Mouse (Mus musculus) neutrophil, adult 59 days (primary cell): ENCODE results near the gene Suv39h1. TPM values are rescaled to one million over a fixed set of nuclear protein-coding genes. Genes with fewer than 3 reads are reported as not detected.

Source experiments
- total RNA-seq, 2 experiments: library from RNA; stranded (reverse); gene quantifications; 1 replicate in 1 of 2; 2 replicates in 1 of 2; pipeline ENCODE4 v1.2.4; 2023

Gene Suv39h1
- total RNA-seq = 10 to 100 TPM; 30.6 to 35.0 TPM

GRCm38 (mm10) chrX:8074430-8075014 is at the start of gene Suv39h1:
Gene Suv39h1, minus strand, starts transcription at chrX:8074760.

GRCm38 (mm10) chrX:8090346-8090953 is 15.9 kb upstream of the Suv39h1 start, which contains the start of gene Was:
Gene Was, minus strand, starts transcription at chrX:8090498.

GRCm38 (mm10) chrX:8018286-8018685 is 56.3 kb downstream of the Suv39h1 start, which contains the start of gene Glod5:
Gene Glod5, minus strand, starts transcription at chrX:8018492.

Other genes with a start within 250 kb of the Suv39h1 start
- 100 to 1,000 TPM; 115 to 130 TPM for gene Otud5, start 233.4 kb downstream of the Suv39h1 start, total RNA-seq
- 1 to 10 TPM; 4.4 to 5.6 TPM for gene Pim2, start 196.5 kb downstream of the Suv39h1 start, total RNA-seq
- 10 to 100 TPM; 15.6 to 23.7 TPM for gene Slc35a2, start 190.7 kb downstream of the Suv39h1 start, total RNA-seq
- gene Pqbp1, start 175.5 kb downstream of the Suv39h1 start, total RNA-seq = 10 to 100 TPM; 37.7 to 43.9 TPM
- gene Timm17b, start 175.4 kb downstream of the Suv39h1 start, total RNA-seq = 10 to 100 TPM; 48.6 to 57.2 TPM
- not detected for gene Gm10491, start 166.9 kb downstream of the Suv39h1 start, total RNA-seq
- not detected for gene Gm10490, start 165.2 kb downstream of the Suv39h1 start, total RNA-seq
- gene Pcsk1n, start 154.9 kb downstream of the Suv39h1 start, total RNA-seq = not detected
- gene Eras, start 146.2 kb downstream of the Suv39h1 start, total RNA-seq = not detected
- gene Hdac6, start 126.9 kb downstream of the Suv39h1 start, total RNA-seq = 10 to 100 TPM in 1 of 2 experiments, 1 to 10 TPM in 1; 8.4 to 10.1 TPM
- 10 to 100 TPM in 1 of 2 experiments, 1 to 10 TPM in 1; 4.3 to 12.0 TPM for gene Gata1, start 96.7 kb downstream of the Suv39h1 start, total RNA-seq
- not detected for gene Glod5, start 56.3 kb downstream of the Suv39h1 start, total RNA-seq
- gene Was, start 15.7 kb upstream of the Suv39h1 start, total RNA-seq = 100 to 1,000 TPM; 161 to 164 TPM
- gene Wdr13, start 58.1 kb upstream of the Suv39h1 start, total RNA-seq = 10 to 100 TPM; 34.0 to 39.2 TPM
- 100 to 1,000 TPM; 325 to 356 TPM for gene Rbm3, start 71.1 kb upstream of the Suv39h1 start, total RNA-seq
- gene Tbc1d25, start 101.4 kb upstream of the Suv39h1 start, total RNA-seq = 10 to 100 TPM; 10.3 to 15.6 TPM
- gene Ebp, start 118.8 kb upstream of the Suv39h1 start, total RNA-seq = 10 to 100 TPM; 37.5 to 49.5 TPM
- gene Porcn, start 131.8 kb upstream of the Suv39h1 start, total RNA-seq = under 1 TPM; 0.31 to 0.77 TPM
- 10 to 100 TPM; 14.8 to 17.0 TPM for gene Ftsj1, start 177.6 kb upstream of the Suv39h1 start, total RNA-seq
- 10 to 100 TPM in 1 of 2 experiments, 1 to 10 TPM in 1; 2.1 to 16.0 TPM for gene Slc38a5, start 196.4 kb upstream of the Suv39h1 start, total RNA-seq